Mouse (Mus musculus) Patski (cell line): ENCODE data around the gene Uggt1. TPM values are rescaled to one million over a fixed set of nuclear protein-coding genes. Genes with fewer than 3 reads are reported as not detected.

Experiments used
- ATAC-seq: fragments of 100-300 bp; one replicate; pipeline ENCODE4 v1.8.0; 2021
- CTCF ChIA-PET: fragments of 350-600 bp; sonication (Branson Sonifier 250); formaldehyde crosslinking; loops from one replicate; lab custom pipeline; 2022; ENCODE audit warnings: inconsistent platforms; lab: Charles Lee
- POLR2A ChIA-PET: fragments of 350-600 bp; sonication (Branson Sonifier 250); formaldehyde crosslinking; loops from one replicate; lab custom pipeline; 2022; ENCODE audit warnings: antibody characterized with exemption, inconsistent platforms; lab: Charles Lee
- DNase-seq: peaks from one replicate; pipeline ENCODE4 v3.0.0-alpha.2; 2011; ENCODE audit warnings: low read depth, low spot score
- H3K27me3 ChIP-seq: fragments of 371-371 bp; one replicate; pipeline ENCODE4 v1.5.1; 2021
- CTCF ChIP-seq: fragments of 100-300 bp; IDR thresholded peaks from one replicate; pipeline ENCODE4 v1.5.1; 2021
- in situ Hi-C: fragments of 300-500 bp; cut with MboI; formaldehyde crosslinking; loops from 3 replicates; pipeline ENCODE4 v1.11.1; 2018; ENCODE audit warnings: low pct_unique_long_range_greater_than_20kb, mixed read lengths
- polyA plus RNA-seq: library from polyadenylated mRNA; unstranded; gene quantifications from one replicate; pipeline ENCODE4 v1.2.3, GENCODE M21; 2021

The Uggt1 gene
- polyA plus RNA-seq, 1 experiment from 2014 or later = 77.3 TPM

DNA sequence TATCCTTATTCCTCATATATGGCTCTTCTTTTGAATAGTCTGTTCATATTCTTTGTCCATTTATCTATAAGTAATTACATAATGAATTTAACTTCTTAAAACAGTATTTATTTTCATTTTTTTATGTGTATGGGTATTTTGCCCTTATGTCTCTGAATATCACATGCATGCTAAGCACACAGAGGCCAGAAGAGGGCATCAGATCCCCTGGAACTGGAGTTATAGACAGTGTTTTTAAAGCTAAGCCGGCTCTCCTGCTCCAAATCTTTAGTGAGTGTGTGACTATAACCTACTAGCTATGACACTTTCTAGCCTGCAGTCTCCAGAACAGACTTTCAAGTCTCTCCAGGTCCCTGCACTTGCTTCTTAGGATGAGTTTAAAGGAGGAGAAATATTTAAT, 99.5 kb downstream of the Uggt1 start:
- in situ Hi-C loops = loop anchor here (5.0 to 25.0 kb wide), 3 partner anchors 107 to 1258 kb away; no protein-coding TSS in a partner anchor
- ATAC-seq (no peak), DNase-seq (no peak)
- no peaks in the 10 kb centered on the region for H3K27me3 ChIP-seq
- ChIA-PET POLR2A (no interaction called here), CTCF (interaction anchor here (0.6 to 1.5 kb wide), 3 partner anchors 16 to 108 kb away, joined by 3 read pairs; no protein-coding TSS in a partner anchor)
- peak; percentile 3 for TF ChIP-seq CTCF

- ChIA-PET CTCF (no interaction called here), POLR2A (interaction anchor here (0.9 kb wide), 1 partner anchor 11 kb away, joined by 3 read pairs; no protein-coding TSS in a partner anchor)
- H3K27me3 ChIP-seq = no peaks in the 10 kb centered on the region
- TF ChIP-seq CTCF = no peak
- ATAC-seq = no peak
- in situ Hi-C loops = loop anchor here (25.0 kb wide), 1 partner anchor 1253 kb away; no protein-coding TSS in a partner anchor
- no peak for DNase-seq
Measured at GRCm38 (mm10) chr1:36140311-36140710, 104.2 kb downstream of the Uggt1 start.

GRCm38 (mm10) chr1:36134584-36134983, 109.9 kb downstream of the Uggt1 start:
- no peaks in the 10 kb centered on the region for H3K27me3 ChIP-seq
- peak; percentile 92 for TF ChIP-seq CTCF
- ChIA-PET CTCF (interaction anchor here (0.7 to 2.0 kb wide), 10 partner anchors 16 to 151 kb away, joined by 3 to 9 read pairs (median 4); no protein-coding TSS in a partner anchor), POLR2A (interaction anchor here (0.6 to 1.2 kb wide), 2 partner anchors 63 to 760 kb away, joined by 3 to 5 read pairs; no protein-coding TSS in a partner anchor)
- no peak for ATAC-seq
- in situ Hi-C loops = loop anchor here (5.0 to 25.0 kb wide), 6 partner anchors 57 to 1247 kb away; no protein-coding TSS in a partner anchor
- DNase-seq = no peak

- no peak for ATAC-seq
- DNase-seq = no peak
- ChIA-PET CTCF (interaction anchor here (1.3 to 2.0 kb wide), 3 partner anchors 35 to 67 kb away, joined by 4 to 5 read pairs (median 4); no protein-coding TSS in a partner anchor), POLR2A (interaction anchor here (0.7 to 1.2 kb wide), 2 partner anchors 62 to 65 kb away, joined by 5 to 6 read pairs; partner anchors contain the start of gene Hs6st1)
- H3K27me3 ChIP-seq = no peaks in the 10 kb centered on the region
- TF ChIP-seq CTCF = no peak
- in situ Hi-C loops = loop anchor here (5.0 to 25.0 kb wide), 6 partner anchors 56 to 1246 kb away; no protein-coding TSS in a partner anchor
Measured at GRCm38 (mm10) chr1:36133647-36134046, 110.9 kb downstream of the Uggt1 start.

DNA sequence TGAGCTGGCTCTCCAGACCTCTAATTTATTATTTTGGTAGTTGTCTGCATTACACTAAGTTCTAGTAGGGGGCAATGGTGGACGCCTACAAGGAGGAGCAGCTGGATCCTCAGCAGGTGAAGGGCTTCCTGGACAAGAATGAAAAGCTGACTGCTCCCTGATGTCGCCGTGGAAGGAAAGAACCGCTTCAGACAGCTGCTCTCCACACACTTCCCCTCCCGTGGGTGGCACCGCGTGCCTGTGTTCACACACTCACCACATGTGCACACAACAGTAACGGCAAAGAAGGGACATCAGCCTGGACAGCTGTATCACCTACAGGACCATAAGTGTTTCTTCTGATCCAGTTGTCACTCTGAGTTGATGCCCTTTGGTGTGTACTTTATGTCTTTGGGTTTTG, 111.5 kb downstream of the Uggt1 start:
- POLR2A ChIA-PET = interaction anchor here (0.5 kb wide), 1 partner anchor 431 kb away, joined by 6 read pairs; no protein-coding TSS in a partner anchor
- no peak for TF ChIP-seq CTCF
- CTCF ChIA-PET = interaction anchor here (1.5 kb wide), 1 partner anchor 51 kb away, joined by 4 read pairs; no protein-coding TSS in a partner anchor
- no peaks in the 10 kb centered on the region for H3K27me3 ChIP-seq
- ATAC-seq (no peak), DNase-seq (no peak)
- in situ Hi-C loops = loop anchor here (5.0 to 25.0 kb wide), 6 partner anchors 56 to 1246 kb away; no protein-coding TSS in a partner anchor

GRCm38 (mm10) chr1:36132211-36132610, 112.3 kb downstream of the Uggt1 start:
- ATAC-seq (no peak), DNase-seq (no peak)
- in situ Hi-C loops = loop anchor here (5.0 to 25.0 kb wide), 6 partner anchors 55 to 1245 kb away; no protein-coding TSS in a partner anchor
- H3K27me3 ChIP-seq = no peaks in the 10 kb centered on the region
- POLR2A ChIA-PET = interaction anchor here (0.5 to 1.3 kb wide), 3 partner anchors 43 to 430 kb away, joined by 3 to 6 read pairs (median 3); no protein-coding TSS in a partner anchor
- CTCF ChIA-PET = interaction anchor here (1.2 to 1.5 kb wide), 2 partner anchors 50 to 53 kb away, joined by 4 read pairs; no protein-coding TSS in a partner anchor
- no peak for TF ChIP-seq CTCF

- ChIA-PET POLR2A (interaction anchor here (1.0 to 1.3 kb wide), 2 partner anchors 43 to 51 kb away, joined by 3 read pairs; no protein-coding TSS in a partner anchor), CTCF (interaction anchor here (1.2 to 1.5 kb wide), 2 partner anchors 50 to 52 kb away, joined by 4 read pairs; no protein-coding TSS in a partner anchor)
- no peaks in the 10 kb centered on the region for H3K27me3 ChIP-seq
- in situ Hi-C loops = loop anchor here (5.0 to 25.0 kb wide), 6 partner anchors 54 to 1244 kb away; no protein-coding TSS in a partner anchor
- DNase-seq (no peak), ATAC-seq (no peak)
- TF ChIP-seq CTCF = no peak
Measured at GRCm38 (mm10) chr1:36131766-36132165, 112.8 kb downstream of the Uggt1 start.

DNA sequence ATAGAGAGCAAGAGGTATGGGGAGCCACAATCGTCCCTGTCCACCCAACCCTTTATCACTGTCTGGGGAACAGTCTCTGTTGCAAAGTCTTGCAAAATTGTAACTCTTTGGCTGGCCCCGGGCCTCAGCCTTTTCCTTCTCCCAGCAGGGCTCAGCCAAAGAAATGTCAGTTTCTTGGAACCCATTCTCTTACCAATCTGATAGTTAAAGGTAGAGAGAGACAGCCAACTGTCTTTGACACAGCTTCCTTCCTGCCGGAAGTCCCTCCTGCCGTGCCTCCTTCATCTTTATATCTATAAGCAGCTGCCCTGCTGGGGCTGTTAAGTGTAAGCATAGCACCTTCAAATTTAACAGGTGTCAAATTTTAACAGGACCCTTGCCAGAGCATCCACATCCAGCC, 113.4 kb downstream of the Uggt1 start:
- H3K27me3 ChIP-seq = no peaks in the 10 kb centered on the region
- no peak for TF ChIP-seq CTCF
- ATAC-seq = no peak
- ChIA-PET CTCF (no interaction called here), POLR2A (interaction anchor here (1.0 to 1.3 kb wide), 2 partner anchors 42 to 50 kb away, joined by 3 read pairs; no protein-coding TSS in a partner anchor)
- in situ Hi-C loops = loop anchor here (5.0 to 25.0 kb wide), 6 partner anchors 54 to 1244 kb away; no protein-coding TSS in a partner anchor
- DNase-seq = no peak

DNA sequence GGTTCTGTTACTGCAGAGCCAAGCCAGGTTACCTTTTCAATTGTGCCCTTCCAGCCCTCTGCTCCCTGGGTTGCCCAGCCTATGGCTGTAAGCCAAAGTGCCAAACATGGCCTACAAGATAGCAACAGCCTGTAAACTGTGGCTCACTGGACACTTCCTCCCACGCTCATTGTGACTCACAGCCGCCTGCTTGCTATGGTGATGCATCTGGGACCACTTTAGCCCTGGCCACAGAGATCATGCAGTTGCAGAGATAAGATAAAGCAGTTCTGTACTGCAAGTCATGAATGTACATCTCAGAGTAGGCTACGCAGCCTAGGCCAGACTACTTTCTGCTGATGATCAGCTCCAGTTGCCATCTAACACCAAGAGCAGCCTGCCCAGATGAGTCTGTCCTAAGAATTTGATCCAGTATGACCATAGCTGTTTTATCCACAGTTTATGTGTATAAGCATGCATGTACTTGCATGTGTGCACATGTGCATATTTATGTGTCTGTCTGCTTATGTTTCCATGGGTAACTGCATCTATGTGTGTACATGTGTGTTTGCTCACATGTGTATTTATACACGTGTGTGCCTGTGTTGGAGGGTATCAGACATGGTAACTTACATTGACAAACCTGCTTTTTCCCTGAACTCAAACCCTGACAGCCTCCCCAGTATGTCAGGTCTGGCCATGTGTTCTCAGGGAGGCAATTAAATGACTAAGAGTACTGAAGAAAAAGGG, 114.0 kb downstream of the Uggt1 start:
- ATAC-seq = no peak
- no peaks in the 10 kb centered on the region for H3K27me3 ChIP-seq
- POLR2A ChIA-PET = no interaction called here
- in situ Hi-C loops = loop anchor here (5.0 to 25.0 kb wide), 6 partner anchors 53 to 1243 kb away; no protein-coding TSS in a partner anchor
- DNase-seq = no peak
- CTCF ChIA-PET = interaction anchor here (1.5 kb wide), 1 partner anchor 60 kb away, joined by 3 read pairs; no protein-coding TSS in a partner anchor
- no peak for TF ChIP-seq CTCF

DNA sequence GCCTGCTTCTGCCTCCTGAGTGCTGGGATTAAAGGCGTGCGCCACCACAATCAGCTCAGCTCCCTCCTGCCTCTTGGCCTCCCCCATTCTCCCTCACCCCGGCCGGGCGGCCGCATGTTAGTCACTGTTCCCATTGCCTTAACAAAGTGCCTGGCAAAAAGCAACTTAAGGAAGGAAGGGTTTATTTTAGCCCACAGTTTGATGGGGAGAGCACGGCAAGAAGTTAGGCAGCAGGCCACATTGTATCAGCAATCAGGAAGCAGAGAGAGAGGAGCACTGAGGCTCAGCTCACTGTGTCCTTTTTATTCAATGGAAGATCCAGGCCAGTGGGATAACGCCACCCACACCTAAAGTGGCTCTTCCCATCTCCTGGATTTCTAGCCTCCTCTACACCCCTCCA, 114.6 kb downstream of the Uggt1 start:
- CTCF ChIA-PET = interaction anchor here (1.5 kb wide), 1 partner anchor 60 kb away, joined by 3 read pairs; no protein-coding TSS in a partner anchor
- POLR2A ChIA-PET = no interaction called here
- no peak for TF ChIP-seq CTCF
- H3K27me3 ChIP-seq = no peaks in the 10 kb centered on the region
- DNase-seq (no peak), ATAC-seq (no peak)
- in situ Hi-C loops = loop anchor here (5.0 to 25.0 kb wide), 6 partner anchors 53 to 1243 kb away; no protein-coding TSS in a partner anchor
